Mouse (Mus musculus): ENCODE measurements around the gene Rad21l.
"Not testable (repeated sequence)": the region's sequence is repeated elsewhere in the genome, so short reads cannot be mapped to it uniquely, and the experiment has no call there.

The Rad21l gene

GRCm38 (mm10) chr2:151629310-151629709 lies 39.0 kb downstream of the Rad21l start:
- no peak for DNase-seq (ENCODE audit: low spot score in 2 of 2)

DNA sequence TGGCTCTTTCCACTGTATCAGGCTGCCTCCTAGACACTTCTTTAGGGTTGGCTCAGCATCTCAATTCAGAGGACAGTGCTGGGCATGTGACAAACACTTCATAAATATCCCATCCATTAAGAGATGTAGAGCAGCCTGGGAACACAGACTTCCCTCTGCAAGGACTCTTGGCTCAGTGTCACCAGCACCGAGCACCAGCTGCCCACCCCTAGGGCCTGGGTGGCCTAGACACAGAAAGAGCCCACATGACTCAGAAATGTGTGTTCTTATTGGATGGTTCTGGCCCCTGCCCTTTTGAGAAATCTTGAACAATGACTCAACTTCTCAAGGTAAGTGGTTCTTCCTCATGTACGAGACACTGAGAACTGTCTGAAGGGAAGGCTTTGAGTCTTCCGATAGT lies 40.3 kb downstream of the Rad21l start:
- DNase-seq (ENCODE audit: low spot score in 2 of 2), result no peak

GRCm38 (mm10) chr2:151626296-151626695 lies 42.0 kb downstream of the Rad21l start:
- DNase-seq (ENCODE audit: low spot score in 2 of 2), result no peak

GRCm38 (mm10) chr2:151623776-151624175 lies 44.6 kb downstream of the Rad21l start:
- no peak for DNase-seq (ENCODE audit: low spot score in 2 of 2)

DNA sequence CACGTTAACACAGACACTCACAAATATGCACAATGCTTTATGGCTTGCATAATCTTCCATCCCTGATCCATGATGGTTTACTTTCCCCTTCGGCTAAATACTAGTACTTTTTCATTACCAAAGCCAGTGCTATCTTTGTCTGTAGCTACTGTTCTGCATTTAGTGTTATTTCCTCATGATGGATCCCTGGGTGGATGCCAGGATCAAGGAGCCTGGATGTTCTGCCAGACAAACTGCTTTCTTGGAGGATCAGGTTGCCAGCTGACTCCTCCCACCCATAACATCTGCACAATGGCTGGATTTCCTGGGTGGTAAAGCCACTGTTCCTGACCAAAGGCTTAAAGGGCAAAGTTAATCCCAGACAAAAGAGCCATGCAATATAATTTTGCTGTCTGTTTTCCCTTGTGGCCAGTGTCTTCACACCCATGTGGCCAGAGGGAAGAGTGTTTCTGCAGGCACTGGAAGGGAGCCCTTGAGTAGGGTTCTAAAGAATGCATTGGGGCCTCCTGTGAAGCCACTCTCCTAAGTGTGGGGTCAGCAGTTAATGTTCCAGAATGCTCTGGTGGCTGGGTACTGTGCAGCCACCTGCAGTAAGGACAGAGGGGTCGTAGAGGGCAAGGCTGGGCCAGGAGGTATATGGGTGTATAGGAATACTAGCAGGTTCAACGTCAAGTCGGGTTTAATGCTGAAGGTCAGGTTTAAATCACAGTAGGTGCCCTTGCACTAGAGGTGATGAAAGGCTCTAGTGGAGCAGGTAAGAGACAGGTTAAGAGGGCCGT lies 51.6 kb downstream of the Rad21l start:
- DNase-seq (ENCODE audit: low spot score in 2 of 2), result no peak

DNA sequence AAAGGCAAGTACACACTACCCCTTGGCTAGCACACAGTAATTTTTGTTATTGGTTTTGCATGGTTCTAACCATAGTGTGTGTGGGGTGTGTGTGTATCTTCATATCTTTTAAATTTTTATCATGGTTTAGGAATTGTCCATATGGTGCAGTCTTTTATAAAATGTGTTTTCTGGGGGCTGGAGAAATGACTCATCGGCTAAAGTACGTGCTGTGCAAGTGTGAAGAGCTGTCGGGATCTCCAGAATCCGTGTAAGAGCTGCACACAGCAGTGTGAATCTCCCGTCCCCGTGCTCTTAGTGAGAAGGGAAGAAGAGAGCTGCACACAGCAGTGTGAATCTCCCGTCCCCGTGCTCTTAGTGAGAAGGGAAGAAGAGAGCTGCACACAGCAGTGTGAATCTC lies 52.6 kb downstream of the Rad21l start:
- not testable (repeated sequence) for DNase-seq (ENCODE audit: low spot score in 2 of 2)

- no peak for DNase-seq (ENCODE audit: low spot score in 2 of 2)
These were observed 58.4 kb downstream of the Rad21l start for GRCm38 (mm10) chr2:151609974-151610373.

GRCm38 (mm10) chr2:151608435-151608834 lies 59.9 kb downstream of the Rad21l start:
- no peak for DNase-seq (ENCODE audit: low spot score in 2 of 2)

GRCm38 (mm10) chr2:151605437-151605987 lies 62.8 kb downstream of the Rad21l start:
- DNase-seq (ENCODE audit: low spot score in 2 of 2), result peak; percentile 64 to 76

DNA sequence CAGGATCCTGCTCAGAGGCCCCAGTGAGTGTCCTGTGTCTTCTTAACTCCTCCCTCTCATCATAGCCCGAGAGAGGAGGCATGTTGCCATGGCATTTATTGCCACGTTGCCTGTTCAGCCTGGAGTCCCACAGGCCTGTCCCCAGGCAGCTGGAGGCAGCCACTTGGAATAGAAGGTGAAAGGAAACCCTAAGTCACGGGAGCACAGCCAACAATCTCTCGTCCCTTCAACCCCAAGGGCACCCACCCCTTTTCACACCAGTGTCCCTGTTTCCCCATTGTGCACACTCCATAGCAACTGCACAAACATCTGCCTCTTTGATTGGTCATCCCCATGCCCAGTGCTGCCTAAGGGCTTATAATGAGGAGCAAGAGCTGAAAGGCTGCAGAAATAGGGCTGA lies 64.7 kb downstream of the Rad21l start:
- no peak for DNase-seq (ENCODE audit: low spot score in 2 of 2)

DNA sequence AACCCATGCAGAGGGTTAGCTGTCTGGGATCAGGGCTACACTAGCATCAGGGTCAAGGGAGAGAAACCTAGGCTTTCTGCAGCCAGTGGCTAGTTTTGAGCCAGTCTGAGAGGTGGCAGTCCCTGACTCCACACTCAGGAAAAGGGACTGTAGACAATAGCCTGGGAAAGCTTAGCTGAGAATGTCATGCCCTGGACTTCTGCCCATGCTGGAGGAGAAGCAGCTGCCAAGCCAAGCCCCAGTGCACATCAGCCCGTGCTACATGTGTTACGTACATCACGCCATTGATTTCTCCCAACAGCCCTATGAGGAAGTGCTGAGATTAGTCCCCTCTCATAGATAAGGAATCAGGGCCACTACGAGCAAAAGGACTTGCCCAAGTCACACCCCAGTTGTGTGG lies 66.2 kb downstream of the Rad21l start:
- no peak for DNase-seq (ENCODE audit: low spot score in 2 of 2)

DNA sequence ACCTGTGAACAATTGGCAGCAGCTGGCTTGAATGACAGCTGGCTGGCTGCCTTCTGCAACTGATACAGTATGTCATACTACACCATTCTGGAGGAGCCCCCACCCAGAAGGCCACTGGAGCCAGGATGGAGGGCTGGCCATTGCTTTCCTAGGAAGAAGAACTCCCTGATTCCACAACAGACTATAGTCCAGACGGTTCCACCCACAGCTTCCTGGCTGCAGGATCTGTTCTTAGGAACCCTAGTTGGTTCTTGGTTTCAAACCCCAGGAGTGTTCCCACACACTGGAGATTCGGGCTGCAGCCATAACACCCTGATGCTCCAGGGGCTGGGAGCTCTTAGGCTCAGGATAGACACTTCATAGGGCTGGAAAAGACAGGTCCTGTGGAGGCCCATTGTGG lies 70.3 kb downstream of the Rad21l start:
- no peak for DNase-seq (ENCODE audit: low spot score in 2 of 2)
